Mouse (Mus musculus) heart, postnatal 10 days (tissue): ENCODE measurements around the gene Sfi1. TPM values are rescaled to one million over a fixed set of nuclear protein-coding genes. Genes with fewer than 3 reads are reported as not detected.
"Not testable (repeated sequence)": the region's sequence is repeated elsewhere in the genome, so short reads cannot be mapped to it uniquely, and the experiment has no call there.

ENCODE experiments used
- DNase-seq, 2 experiments: peaks; one replicate each; pipeline ENCODE4 v3.0.0; 2021
- intact Hi-C: fragments of 180-260 bp; cut with DNase I; formaldehyde crosslinking; loops from one replicate; pipeline ENCODE4 v1.15.1; 2025
- total RNA-seq, 2 experiments: library from RNA; stranded (reverse); gene quantifications; 2 replicates each; pipeline ENCODE4 v1.2.3; 2021

Sfi1 gene
- total RNA-seq, 2 experiments from 2014 or later = 27.5 to 28.7 TPM

DNA sequence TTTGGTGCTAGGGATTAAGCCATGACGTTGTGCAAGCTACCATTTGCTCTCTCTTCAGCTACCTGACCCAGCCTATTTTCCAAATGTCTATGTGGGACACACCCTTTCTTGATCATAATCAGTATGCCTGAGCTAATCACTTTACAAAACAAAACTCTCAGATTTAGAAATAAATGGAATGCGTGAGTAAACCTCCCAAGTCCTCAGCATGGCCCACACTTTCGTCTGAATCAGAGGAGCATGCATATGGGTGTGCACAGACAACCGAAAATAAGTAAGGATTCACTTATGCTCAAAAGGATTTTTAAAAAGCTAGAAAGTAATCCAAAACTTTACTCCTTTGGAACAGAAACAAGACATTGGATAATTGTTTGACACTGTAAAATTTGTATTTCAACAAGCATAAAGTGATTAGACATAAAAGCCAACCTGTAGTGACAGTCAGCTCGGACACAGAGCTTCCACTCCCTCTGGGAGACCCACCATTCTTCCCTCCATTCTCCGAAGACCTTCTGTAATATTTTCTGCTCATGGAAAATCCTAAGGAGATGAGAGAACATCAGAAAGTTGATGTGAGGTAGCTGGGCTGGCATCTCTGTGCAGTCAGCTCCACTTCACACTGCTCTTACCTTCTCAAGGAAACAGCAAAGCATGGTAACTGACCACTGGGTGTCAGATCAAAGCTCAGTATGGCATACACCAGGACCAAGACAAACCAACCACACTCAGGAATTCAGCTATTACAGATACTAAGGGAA, 14.1 kb downstream of the Sfi1 start:
- DNase-seq, intact Hi-C loops: not testable (repeated sequence)

- intact Hi-C loops = not testable (repeated sequence)
- DNase-seq = peak in 1 of 2 experiments; percentile 62
Observed at GRCm38 (mm10) chr11:3173425-3174318, 19.6 kb downstream of the Sfi1 start.

DNA sequence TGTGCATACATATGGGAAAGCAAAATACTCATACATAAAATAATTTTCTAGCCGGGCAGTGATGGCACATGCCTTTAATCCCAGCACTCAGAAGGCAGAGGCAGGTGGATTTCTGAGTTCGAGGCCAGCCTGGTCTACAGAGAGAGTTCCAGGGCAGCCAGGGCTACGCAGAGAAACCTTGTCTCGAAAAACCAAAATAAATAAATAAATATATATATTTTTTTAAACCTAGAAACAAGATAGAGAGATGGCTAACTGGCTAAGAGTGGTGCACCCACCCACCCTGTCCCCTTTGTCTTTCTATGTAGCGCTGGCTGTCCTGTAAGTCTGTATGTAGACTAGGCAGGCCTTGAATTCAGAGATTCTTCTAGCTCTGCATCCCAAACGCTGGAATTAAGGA, 20.7 kb downstream of the Sfi1 start:
- intact Hi-C loops, DNase-seq: not testable (repeated sequence)

GRCm38 (mm10) chr11:3171931-3172330, 21.3 kb downstream of the Sfi1 start:
- DNase-seq = peak in 1 of 2 experiments; percentile 52
- intact Hi-C loops = not testable (repeated sequence)

- intact Hi-C loops, DNase-seq: not testable (repeated sequence)
Observed at GRCm38 (mm10) chr11:3169042-3169441, 24.2 kb downstream of the Sfi1 start.

GRCm38 (mm10) chr11:3167571-3168001, 25.7 kb downstream of the Sfi1 start:
- DNase-seq = peak; percentile 51 to 52
- intact Hi-C loops = not testable (repeated sequence)

DNA sequence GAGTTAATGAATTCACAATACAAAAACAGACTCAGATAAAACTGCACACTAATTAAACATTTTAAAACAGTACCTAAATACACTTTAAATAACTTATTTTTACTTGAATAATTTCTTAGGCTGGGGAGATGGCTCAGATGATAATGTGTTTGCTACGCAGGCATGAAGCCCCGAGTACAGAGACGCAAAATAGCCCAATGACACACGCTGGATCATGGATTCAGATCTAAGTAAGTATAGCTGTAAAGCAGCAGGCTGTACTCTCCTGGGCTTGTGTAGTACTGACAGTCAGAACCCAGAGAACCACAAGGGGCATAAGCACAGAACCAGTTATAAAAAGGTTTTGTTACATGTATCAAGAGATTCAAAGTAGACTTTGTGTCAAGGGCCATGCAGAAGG, 26.1 kb downstream of the Sfi1 start:
- intact Hi-C loops, DNase-seq: not testable (repeated sequence)

DNA sequence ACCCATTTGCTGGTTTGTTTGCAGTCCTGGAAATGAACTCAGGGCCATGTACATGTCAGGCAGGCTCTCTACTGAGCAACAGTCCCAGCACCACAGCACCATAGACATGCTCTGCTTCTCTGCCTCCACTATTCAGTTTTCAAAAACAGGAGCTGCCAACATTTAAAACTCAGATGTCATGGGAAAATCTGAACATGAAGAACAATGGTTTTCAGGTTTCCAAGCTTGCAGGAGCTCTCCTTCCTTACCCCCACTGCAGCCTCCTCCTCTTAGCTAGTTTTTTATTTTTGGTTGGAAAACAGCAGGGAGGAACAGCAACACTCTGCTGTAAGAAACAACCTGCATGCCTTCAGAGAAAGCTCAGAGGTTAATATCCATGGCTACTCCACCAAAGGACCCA, 26.9 kb downstream of the Sfi1 start:
- DNase-seq, intact Hi-C loops: not testable (repeated sequence)

DNA sequence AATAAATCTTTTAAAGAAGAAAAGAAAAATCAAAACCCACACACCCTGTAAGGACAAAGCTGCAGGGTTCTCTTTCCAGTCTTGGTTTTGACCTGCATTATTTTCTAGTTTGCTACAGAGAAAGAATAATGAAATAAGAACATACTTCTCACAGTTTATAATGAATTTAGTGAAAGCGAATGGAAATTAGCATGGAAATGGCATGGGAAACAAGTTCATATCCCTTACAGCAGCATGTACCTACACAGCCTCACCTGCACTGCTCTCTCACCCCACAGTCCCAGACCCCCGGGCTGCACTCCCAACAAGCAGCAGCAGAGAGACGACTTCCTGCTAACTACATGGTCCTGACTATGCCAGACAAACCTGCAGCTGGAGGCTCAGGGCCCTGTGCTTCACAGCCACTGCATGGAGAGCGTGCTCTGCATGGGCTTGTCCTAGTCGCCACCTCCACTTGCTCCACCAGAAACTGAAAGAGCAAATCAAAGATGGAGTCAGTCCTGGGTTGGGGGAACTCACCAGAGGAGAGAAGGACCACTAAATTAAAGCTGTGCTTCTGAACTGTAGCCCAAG, 28.0 kb downstream of the Sfi1 start:
- DNase-seq, intact Hi-C loops: not testable (repeated sequence)

- DNase-seq = peak; percentile 52 to 57
- intact Hi-C loops = not testable (repeated sequence)
Observed at GRCm38 (mm10) chr11:3163661-3164060, 29.6 kb downstream of the Sfi1 start.

GRCm38 (mm10) chr11:3163122-3163521, 30.1 kb downstream of the Sfi1 start:
- intact Hi-C loops = not testable (repeated sequence)
- DNase-seq = peak in 1 of 2 experiments; percentile 55

GRCm38 (mm10) chr11:3162236-3162897, 30.9 kb downstream of the Sfi1 start:
- intact Hi-C loops = not testable (repeated sequence)
- DNase-seq = peak; percentile 63 to 66

- peak; percentile 59 to 63 for DNase-seq
- intact Hi-C loops = not testable (repeated sequence)
Observed at GRCm38 (mm10) chr11:3161370-3161769, 31.9 kb downstream of the Sfi1 start.

- DNase-seq, intact Hi-C loops: not testable (repeated sequence)
Observed at GRCm38 (mm10) chr11:3158800-3159199, 34.5 kb downstream of the Sfi1 start.

DNA sequence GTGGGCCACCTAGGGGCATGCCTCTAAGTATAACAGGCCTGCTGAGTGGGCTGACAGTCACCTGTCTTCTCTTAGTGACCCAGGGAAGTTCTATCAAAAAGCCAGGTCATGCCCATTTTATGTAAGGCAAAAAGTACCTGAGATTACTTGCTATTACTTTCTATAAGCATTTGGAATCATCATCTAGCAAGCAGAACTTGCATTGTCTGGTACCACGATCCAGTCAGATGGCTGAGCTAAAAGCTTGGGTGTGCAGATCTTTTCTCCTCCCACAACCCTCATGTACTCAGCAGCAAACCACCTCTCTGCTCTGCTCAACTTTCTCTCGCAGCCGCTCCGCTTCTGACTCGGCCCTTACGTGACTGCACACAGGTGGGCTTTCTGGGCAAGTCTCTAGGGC, 35.3 kb downstream of the Sfi1 start:
- DNase-seq, intact Hi-C loops: not testable (repeated sequence)

DNA sequence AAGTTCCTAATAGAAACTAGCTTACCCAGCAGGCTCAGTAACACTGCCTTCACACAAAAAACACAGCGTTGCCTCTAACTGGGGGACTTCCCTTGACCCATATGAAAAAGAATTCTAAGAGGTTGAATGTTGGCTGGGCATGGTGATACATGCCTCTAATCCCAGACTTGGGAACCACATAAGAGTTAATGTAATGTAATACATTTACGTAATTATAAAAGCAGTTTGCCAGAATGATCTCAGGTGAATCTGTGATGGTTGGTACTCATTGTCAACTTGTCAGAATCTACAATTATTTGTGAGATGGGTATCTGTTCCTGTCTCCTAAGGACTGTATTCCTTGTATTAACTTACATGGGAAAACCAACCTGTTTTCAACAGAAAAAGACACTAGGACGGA, 36.3 kb downstream of the Sfi1 start:
- intact Hi-C loops = not testable (repeated sequence)

DNA sequence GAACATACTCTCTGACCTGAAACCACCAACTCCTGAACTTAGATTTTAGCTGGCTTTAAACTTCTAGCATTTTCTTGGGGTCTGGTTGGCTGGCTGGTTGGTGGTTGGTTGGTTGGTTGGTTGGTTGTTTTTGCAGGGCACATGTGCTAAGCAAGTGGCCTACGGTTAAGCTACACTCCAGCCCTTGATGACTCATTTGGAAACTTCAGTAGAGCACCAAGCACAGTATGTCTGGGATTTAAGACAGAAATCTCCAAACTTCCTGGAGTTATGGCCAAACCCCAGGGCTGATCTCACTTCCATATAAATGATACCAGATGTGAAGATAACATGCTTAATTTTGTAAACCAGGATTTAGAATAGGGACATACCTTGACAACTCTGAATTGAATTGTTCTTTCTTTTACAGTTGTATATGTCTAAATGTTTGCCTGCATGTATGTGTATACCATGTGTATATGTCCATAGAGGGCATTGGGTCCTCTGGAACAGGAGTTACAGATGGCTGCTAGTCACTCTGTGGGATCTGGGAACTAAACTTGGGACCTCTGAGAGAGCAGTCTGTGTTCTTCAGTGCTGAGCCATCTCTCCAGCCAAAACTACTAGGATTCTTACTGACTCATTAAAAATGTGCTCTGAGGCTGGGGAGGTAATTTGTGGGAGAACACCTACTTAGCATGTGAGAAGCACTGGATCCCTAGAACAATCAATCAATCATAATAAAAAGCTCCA, 39.4 kb downstream of the Sfi1 start:
- intact Hi-C loops = not testable (repeated sequence)
- DNase-seq = peak; percentile 61

More for the DNA sequence above, 36.3 kb downstream of the Sfi1 start:
- DNase-seq = not testable (repeated sequence)

- intact Hi-C loops, DNase-seq: not testable (repeated sequence)
Observed at GRCm38 (mm10) chr11:3151358-3151757, 41.9 kb downstream of the Sfi1 start.

DNA sequence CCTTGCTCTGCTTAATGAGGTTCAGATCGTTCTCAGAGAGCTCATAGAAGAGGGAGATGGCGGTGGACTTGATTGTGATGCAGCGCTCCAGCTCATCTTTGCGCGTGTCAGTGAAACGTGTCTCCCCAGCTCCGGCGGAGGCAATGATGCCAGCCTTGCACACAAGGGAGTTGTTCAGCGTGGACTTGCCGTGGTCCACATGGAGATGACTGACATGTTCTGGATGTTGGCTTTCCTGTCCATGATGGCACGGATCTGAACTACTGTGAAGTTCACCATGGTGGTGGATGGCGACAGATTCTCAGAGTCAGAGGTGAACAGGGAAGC, 42.6 kb downstream of the Sfi1 start:
- intact Hi-C loops, DNase-seq: not testable (repeated sequence)
